Mouse (Mus musculus) liver, adult 2 months (tissue): ENCODE data around the gene Cd9. TPM values are rescaled to one million over a fixed set of nuclear protein-coding genes. Genes with fewer than 3 reads are reported as not detected.
A peak's percentile ranks its signal among the peaks of the same experiment; 100 is the strongest.

Source experiments
- DNase-seq: peaks from one replicate; pipeline ENCODE4 v3.0.0-alpha.2; 2011; ENCODE audit warnings: low read depth, low spot score; ENCODE audit errors: extremely low read depth
- H3K27ac ChIP-seq: fragments of 200-500 bp; replicated peaks from 2 replicates; pipeline ENCODE4 v1.5.1; 2012; ENCODE audit warnings: low read depth, mild to moderate bottlenecking, control low read depth, inconsistent platforms, low read length; ENCODE audit not compliant: insufficient read depth
- H3K27me3 ChIP-seq: fragments of 200-500 bp; 2 replicates; pipeline ENCODE4 v1.6.1; 2012; ENCODE audit warnings: mild to moderate bottlenecking, moderate library complexity, low read length, inconsistent platforms; ENCODE audit not compliant: control insufficient read depth, insufficient read depth
- H3K36me3 ChIP-seq: fragments of 200-500 bp; 2 replicates; pipeline ENCODE4 v1.6.1; 2012; ENCODE audit warnings: low read length, inconsistent platforms; ENCODE audit not compliant: control insufficient read depth, insufficient read depth
- H3K4me1 ChIP-seq: fragments of 200-500 bp; 2 replicates; pipeline ENCODE4 v1.6.1; 2011; ENCODE audit warnings: low read length; ENCODE audit not compliant: control insufficient read depth, insufficient read depth
- H3K4me3 ChIP-seq: fragments of 200-500 bp; 2 replicates; pipeline ENCODE4 v1.5.1; 2011; ENCODE audit warnings: low read depth, mild to moderate bottlenecking, control low read depth, low read length, moderate library complexity; ENCODE audit not compliant: insufficient read depth
- H3K79me2 ChIP-seq: fragments of 200-500 bp; 2 replicates; pipeline ENCODE4 v1.6.1; 2012; ENCODE audit warnings: inconsistent platforms, mild to moderate bottlenecking, low read length, moderate library complexity; ENCODE audit not compliant: control insufficient read depth, insufficient read depth
- H3K9ac ChIP-seq: fragments of 200-500 bp; 2 replicates; pipeline ENCODE4 v1.6.1; 2012; ENCODE audit warnings: low read depth, mild to moderate bottlenecking, control low read depth, inconsistent platforms, low read length
- CTCF ChIP-seq: fragments of 200-500 bp; IDR thresholded peaks from 2 replicates; pipeline ENCODE4 v1.5.1; 2011; ENCODE audit warnings: low read depth, low read length, control low read depth
- POLR2A ChIP-seq: fragments of 200-500 bp; IDR thresholded peaks from 2 replicates; pipeline ENCODE4 v1.6.1; 2011; ENCODE audit warnings: low read length, control low read depth; ENCODE audit not compliant: insufficient read depth; ENCODE audit errors: extremely low read depth
- WGBS: fragments of 180-500 bp; shearing (Covaris S2); methylation state at CpG from one replicate; pipeline ENCODE4 v1.1.7; 2018; 5-methylcytosine and 5-hydroxymethylcytosine counted together
- polyA plus RNA-seq: library from polyadenylated mRNA; depleted of rRNA; stranded (reverse); fragments of >200 nt; gene quantifications from 2 replicates; pipeline ENCODE4 v1.2.3, GENCODE M21; 2012
- total RNA-seq: library from RNA; depleted of rRNA; stranded (reverse); fragments of >200 nt; gene quantifications from 2 replicates; pipeline ENCODE4 v1.2.3, GENCODE M21; 2014

The Cd9 gene
- total and polyA plus RNA-seq, 2 experiments = 17.4 to 33.7 TPM

GRCm38 (mm10) chr6:125422051-125422822, 72.4 kb downstream of the Cd9 start:
- Histone ChIP-seq H3K79me2 (no peaks in the 10 kb centered on the region), H3K4me1 (peaks cover 4% of the 10 kb centered on the region; the same call in 1 of the 2 replicates), H3K4me3 (peak overlapping the region; percentile 42), H3K27ac (no peak overlapping the region), H3K36me3 (no peaks in the 10 kb centered on the region), H3K9ac (peak overlapping the region; percentile 30; the same call in 1 of the 2 replicates), H3K27me3 (no peaks in the 10 kb centered on the region)
- WGBS = 37% methylated on average over 18 of the region's 20 CpGs
- DNase-seq = no peak
- no peak for TF ChIP-seq CTCF
- no peak for TF ChIP-seq POLR2A

GRCm38 (mm10) chr6:125420458-125421063, 74.0 kb downstream of the Cd9 start:
- H3K79me2 ChIP-seq = no peaks in the 10 kb centered on the region
- H3K27ac ChIP-seq = no peak overlapping the region
- 0 out of 2 replicates have a peak, but pooled peaks cover 2% of the 10 kb centered on the region for H3K4me1 ChIP-seq
- no peaks in the 10 kb centered on the region for H3K27me3 ChIP-seq
- WGBS = 46% methylated on average over 16 of the region's 16 CpGs
- H3K4me3 ChIP-seq = no peak overlapping the region
- TF ChIP-seq CTCF (no peak), POLR2A (no peak)
- H3K36me3 ChIP-seq = no peaks in the 10 kb centered on the region
- DNase-seq = peak; percentile 50
- H3K9ac ChIP-seq = no peak overlapping the region

GRCm38 (mm10) chr6:125418744-125419143, 75.8 kb downstream of the Cd9 start:
- H3K79me2 ChIP-seq = no peaks in the 10 kb centered on the region
- no peak overlapping the region for H3K9ac ChIP-seq
- H3K27ac ChIP-seq = no peak overlapping the region
- 17% methylated on average over 9 of the region's 9 CpGs for WGBS
- 0 out of 2 replicates have a peak, but pooled peaks cover 2% of the 10 kb centered on the region for H3K4me1 ChIP-seq
- no peaks in the 10 kb centered on the region for H3K36me3 ChIP-seq
- no peak for TF ChIP-seq POLR2A
- peak; percentile 84 for TF ChIP-seq CTCF
- H3K4me3 ChIP-seq = no peak overlapping the region
- no peaks in the 10 kb centered on the region for H3K27me3 ChIP-seq
- DNase-seq = peak; percentile 62

GRCm38 (mm10) chr6:125413326-125413725, 81.3 kb downstream of the Cd9 start:
- Histone ChIP-seq H3K36me3 (no peaks in the 10 kb centered on the region), H3K9ac (no peak overlapping the region), H3K27ac (no peak overlapping the region), H3K27me3 (no peaks in the 10 kb centered on the region), H3K79me2 (no peaks in the 10 kb centered on the region), H3K4me3 (no peak overlapping the region), H3K4me1 (0 out of 2 replicates have a peak, but pooled peaks cover 1% of the 10 kb centered on the region)
- DNase-seq = no peak
- TF ChIP-seq CTCF (no peak), POLR2A (no peak)
- WGBS = 89% methylated on average over 9 of the region's 9 CpGs

GRCm38 (mm10) chr6:125411661-125412060, 82.9 kb downstream of the Cd9 start:
- 0 out of 2 replicates have a peak, but pooled peaks cover 1% of the 10 kb centered on the region for H3K4me1 ChIP-seq
- no peak overlapping the region for H3K4me3 ChIP-seq
- no peak overlapping the region for H3K27ac ChIP-seq
- no peaks in the 10 kb centered on the region for H3K27me3 ChIP-seq
- no peaks in the 10 kb centered on the region for H3K36me3 ChIP-seq
- H3K79me2 ChIP-seq = no peaks in the 10 kb centered on the region
- no peak for DNase-seq
- 95% methylated on average over 6 of the region's 6 CpGs for WGBS
- no peak for TF ChIP-seq POLR2A
- no peak for TF ChIP-seq CTCF
- H3K9ac ChIP-seq = no peak overlapping the region
